Mouse (Mus musculus): ENCODE results near the gene Map3k5. TPM values are rescaled to one million over a fixed set of nuclear protein-coding genes. Genes with fewer than 3 reads are reported as not detected.
A peak's percentile ranks its signal among the peaks of the same experiment; 100 is the strongest.

Map3k5 gene
- polyA plus RNA-seq, 1 experiment from 2014 or later, result 2.7 TPM

GRCm38 (mm10) chr10:20025781-20026520 lies 91.7 kb downstream of the Map3k5 start:
- Histone ChIP-seq H3K36me3 (peaks cover 20% of the 10 kb centered on the region), H3K4me2 (no peak overlapping the region), H3K27me3 (replicated peaks) (no peaks in the 10 kb centered on the region), H3K9me3 (no peaks in the 10 kb centered on the region), H3K4me3 (no peak overlapping the region), H3K27ac (replicated peaks) (no peak overlapping the region), H3K4me1 (no peaks in the 10 kb centered on the region), H3K9ac (no peak overlapping the region)
- no peak for ATAC-seq (ENCODE audit: extremely low read depth, insufficient number of reproducible peaks, low FRiP score, low TSS enrichment)
- 70% methylated on average over 12 of the region's 12 CpGs for WGBS

DNA sequence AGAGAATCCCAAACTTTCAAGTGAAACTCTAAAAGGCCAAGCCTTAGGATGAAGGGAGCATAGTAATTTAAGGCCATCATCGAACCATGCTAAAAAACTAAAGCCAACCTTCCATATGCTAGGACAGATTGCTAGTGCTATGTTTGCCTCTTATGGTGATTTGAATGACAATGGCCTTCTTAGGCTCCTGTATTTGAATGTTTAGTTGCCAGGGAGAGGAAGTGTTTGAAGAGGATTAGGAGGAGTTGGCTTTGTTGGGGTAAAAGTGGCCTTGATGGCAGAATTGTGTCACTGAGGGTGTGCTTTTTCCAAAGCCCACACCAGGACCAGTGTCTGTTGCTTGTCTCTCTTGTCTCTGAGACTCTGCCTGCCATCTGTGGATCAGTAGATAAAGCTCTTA lies 96.4 kb downstream of the Map3k5 start:
- no peak overlapping the region for H3K4me3 ChIP-seq
- no peak overlapping the region for H3K4me2 ChIP-seq
- H3K36me3 ChIP-seq, result peaks cover 19% of the 10 kb centered on the region
- H3K9ac ChIP-seq, result no peak overlapping the region
- no peaks in the 10 kb centered on the region for H3K27me3 ChIP-seq (replicated peaks)
- no peak for ATAC-seq (ENCODE audit: extremely low read depth, insufficient number of reproducible peaks, low FRiP score, low TSS enrichment)
- H3K4me1 ChIP-seq, result peaks cover 14% of the 10 kb centered on the region
- no peak overlapping the region for H3K27ac ChIP-seq (replicated peaks)
- no peaks in the 10 kb centered on the region for H3K9me3 ChIP-seq
- WGBS, result 85% methylated on average over 1 of the region's 1 CpGs

DNA sequence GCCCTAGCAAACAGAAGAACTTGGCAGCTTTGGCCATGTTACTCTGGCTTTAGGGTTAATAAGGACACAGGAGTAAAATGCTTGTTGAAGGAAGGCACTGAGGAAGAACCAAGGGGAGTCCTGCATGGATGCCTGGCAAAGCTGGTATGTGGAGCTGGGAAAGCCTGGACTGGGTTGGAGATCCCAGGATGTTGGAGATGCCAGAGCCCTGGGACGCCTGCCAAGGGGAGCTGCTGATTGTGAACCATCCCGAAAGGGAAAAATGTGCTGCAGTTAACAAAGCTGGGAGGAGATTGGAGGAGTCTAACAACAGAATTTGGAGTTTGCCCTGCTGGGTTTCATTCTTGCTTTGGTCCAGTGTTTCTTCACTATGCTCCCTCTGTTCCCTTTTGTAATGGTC lies 97.7 kb downstream of the Map3k5 start:
- Histone ChIP-seq H3K27me3 (replicated peaks) (no peaks in the 10 kb centered on the region), H3K36me3 (peaks cover 19% of the 10 kb centered on the region), H3K27ac (replicated peaks) (peak overlapping the region; percentile 56), H3K4me2 (no peak overlapping the region), H3K9ac (no peak overlapping the region), H3K4me1 (peaks cover 14% of the 10 kb centered on the region), H3K4me3 (no peak overlapping the region), H3K9me3 (no peaks in the 10 kb centered on the region)
- no peak for ATAC-seq (ENCODE audit: extremely low read depth, insufficient number of reproducible peaks, low FRiP score, low TSS enrichment)
- 22% methylated on average over 2 of the region's 2 CpGs for WGBS

- Histone ChIP-seq H3K27me3 (replicated peaks) (no peaks in the 10 kb centered on the region), H3K4me3 (no peak overlapping the region), H3K4me2 (no peak overlapping the region), H3K4me1 (peaks cover 14% of the 10 kb centered on the region), H3K9ac (no peak overlapping the region), H3K36me3 (0 out of 2 replicates have a peak, but pooled peaks cover under 1% of the 10 kb centered on the region), H3K9me3 (no peaks in the 10 kb centered on the region), H3K27ac (replicated peaks) (no peak overlapping the region)
- WGBS, result 77% methylated on average over 2 of the region's 2 CpGs
- ATAC-seq (ENCODE audit: extremely low read depth, insufficient number of reproducible peaks, low FRiP score, low TSS enrichment), result no peak
Observed at GRCm38 (mm10) chr10:20036375-20036774, 102.1 kb downstream of the Map3k5 start.

DNA sequence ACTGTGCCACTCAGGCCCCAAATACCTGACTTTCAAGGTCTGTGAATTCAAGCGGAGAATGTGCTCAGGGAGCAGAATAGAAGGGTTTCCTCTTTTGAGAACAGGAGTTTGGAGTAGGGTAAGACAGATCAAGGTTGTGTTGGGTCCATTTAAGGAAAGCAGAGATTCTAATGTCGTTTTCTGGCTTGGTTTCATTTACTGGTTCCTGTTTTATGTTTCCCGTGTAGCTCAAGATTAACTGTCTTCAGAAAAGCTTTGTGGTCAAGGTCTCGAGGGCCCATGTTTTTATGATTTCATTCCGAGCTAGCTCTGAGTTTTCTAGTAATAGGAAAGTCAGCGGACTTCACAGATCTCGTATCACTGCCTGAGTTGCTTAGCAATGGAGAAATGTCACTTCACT lies 102.6 kb downstream of the Map3k5 start:
- H3K9me3 ChIP-seq, result no peaks in the 10 kb centered on the region
- WGBS, result 78% methylated on average over 7 of the region's 7 CpGs
- peaks cover 4% of the 10 kb centered on the region; the same call in 1 of the 2 replicates for H3K36me3 ChIP-seq
- H3K4me2 ChIP-seq, result no peak overlapping the region
- H3K27ac ChIP-seq (replicated peaks), result no peak overlapping the region
- no peak overlapping the region for H3K4me3 ChIP-seq
- H3K27me3 ChIP-seq (replicated peaks), result no peaks in the 10 kb centered on the region
- H3K4me1 ChIP-seq, result peaks cover 10% of the 10 kb centered on the region
- no peak overlapping the region for H3K9ac ChIP-seq
- ATAC-seq (ENCODE audit: extremely low read depth, insufficient number of reproducible peaks, low FRiP score, low TSS enrichment), result no peak

- peaks cover 4% of the 10 kb centered on the region; the same call in 1 of the 2 replicates for H3K36me3 ChIP-seq
- no peak overlapping the region for H3K27ac ChIP-seq (replicated peaks)
- H3K4me3 ChIP-seq, result no peak overlapping the region
- H3K9ac ChIP-seq, result no peak overlapping the region
- no peaks in the 10 kb centered on the region for H3K27me3 ChIP-seq (replicated peaks)
- WGBS, result 91% methylated on average over 3 of the region's 3 CpGs
- H3K4me1 ChIP-seq, result no peaks in the 10 kb centered on the region
- no peak for ATAC-seq (ENCODE audit: extremely low read depth, insufficient number of reproducible peaks, low FRiP score, low TSS enrichment)
- no peak overlapping the region for H3K4me2 ChIP-seq
- H3K9me3 ChIP-seq, result no peaks in the 10 kb centered on the region
Observed at GRCm38 (mm10) chr10:20039531-20039930, 105.3 kb downstream of the Map3k5 start.

- WGBS, result 72% methylated on average over 7 of the region's 7 CpGs
- peaks cover 4% of the 10 kb centered on the region; the same call in 1 of the 2 replicates for H3K36me3 ChIP-seq
- H3K9ac ChIP-seq, result no peak overlapping the region
- H3K9me3 ChIP-seq, result no peaks in the 10 kb centered on the region
- no peak overlapping the region for H3K4me3 ChIP-seq
- H3K4me2 ChIP-seq, result no peak overlapping the region
- ATAC-seq (ENCODE audit: extremely low read depth, insufficient number of reproducible peaks, low FRiP score, low TSS enrichment), result no peak
- no peaks in the 10 kb centered on the region for H3K27me3 ChIP-seq (replicated peaks)
- no peak overlapping the region for H3K27ac ChIP-seq (replicated peaks)
- H3K4me1 ChIP-seq, result no peaks in the 10 kb centered on the region
Observed at GRCm38 (mm10) chr10:20040116-20040515, 105.8 kb downstream of the Map3k5 start.

GRCm38 (mm10) chr10:20040677-20041076 lies 106.4 kb downstream of the Map3k5 start:
- H3K4me3 ChIP-seq, result no peak overlapping the region
- WGBS, result 67% methylated on average over 4 of the region's 4 CpGs
- ATAC-seq (ENCODE audit: extremely low read depth, insufficient number of reproducible peaks, low FRiP score, low TSS enrichment), result no peak

GRCm38 (mm10) chr10:20042081-20042480 lies 107.8 kb downstream of the Map3k5 start:
- H3K36me3 ChIP-seq, result peaks cover 6% of the 10 kb centered on the region; the same call in 1 of the 2 replicates
- no peak overlapping the region for H3K4me2 ChIP-seq
- H3K9ac ChIP-seq, result no peak overlapping the region
- ATAC-seq (ENCODE audit: extremely low read depth, insufficient number of reproducible peaks, low FRiP score, low TSS enrichment), result no peak
- no peaks in the 10 kb centered on the region for H3K27me3 ChIP-seq (replicated peaks)
- H3K4me3 ChIP-seq, result no peak overlapping the region
- no peak overlapping the region for H3K27ac ChIP-seq (replicated peaks)
- WGBS, result 85% methylated on average over 8 of the region's 8 CpGs
- 0 out of 2 replicates have a peak, but pooled peaks cover 9% of the 10 kb centered on the region for H3K4me1 ChIP-seq
- no peaks in the 10 kb centered on the region for H3K9me3 ChIP-seq

More at GRCm38 (mm10) chr10:20040677-20041076, 106.4 kb downstream of the Map3k5 start:
- Histone ChIP-seq H3K36me3 (peaks cover 4% of the 10 kb centered on the region; the same call in 1 of the 2 replicates), H3K9ac (no peak overlapping the region), H3K27ac (replicated peaks) (no peak overlapping the region), H3K27me3 (replicated peaks) (no peaks in the 10 kb centered on the region), H3K4me2 (no peak overlapping the region), H3K9me3 (no peaks in the 10 kb centered on the region), H3K4me1 (no peaks in the 10 kb centered on the region)

- Histone ChIP-seq H3K4me2 (no peak overlapping the region), H3K27ac (replicated peaks) (no peak overlapping the region), H3K4me3 (no peak overlapping the region), H3K36me3 (peaks cover 8% of the 10 kb centered on the region; the same call in 1 of the 2 replicates), H3K4me1 (0 out of 2 replicates have a peak, but pooled peaks cover 9% of the 10 kb centered on the region), H3K9ac (no peak overlapping the region), H3K27me3 (replicated peaks) (no peaks in the 10 kb centered on the region), H3K9me3 (no peaks in the 10 kb centered on the region)
- 80% methylated on average over 2 of the region's 2 CpGs for WGBS
- no peak for ATAC-seq (ENCODE audit: extremely low read depth, insufficient number of reproducible peaks, low FRiP score, low TSS enrichment)
Observed at GRCm38 (mm10) chr10:20044051-20044450, 109.8 kb downstream of the Map3k5 start.

- Histone ChIP-seq H3K27ac (replicated peaks) (peak overlapping the region; percentile 49; the same call in 1 of the 2 replicates), H3K27me3 (replicated peaks) (no peaks in the 10 kb centered on the region), H3K9me3 (no peaks in the 10 kb centered on the region), H3K4me3 (no peak overlapping the region), H3K4me2 (no peak overlapping the region), H3K4me1 (0 out of 2 replicates have a peak, but pooled peaks cover 9% of the 10 kb centered on the region), H3K36me3 (peaks cover 8% of the 10 kb centered on the region; the same call in 1 of the 2 replicates), H3K9ac (no peak overlapping the region)
- WGBS, result 62% methylated on average over 4 of the region's 4 CpGs
- no peak for ATAC-seq (ENCODE audit: extremely low read depth, insufficient number of reproducible peaks, low FRiP score, low TSS enrichment)
Observed at GRCm38 (mm10) chr10:20045733-20046495, 111.6 kb downstream of the Map3k5 start.

Data from heart, embryonic 13.5 days (tissue).